Mouse (Mus musculus) C2C12 (cell line): ENCODE measurements at regions not wholly inside any gene's neighbourhood (a gene's known extent, or its start where the extent isn't known, plus 50 kb on each side); places are given as distances from the start of the nearest gene placed in this dataset.

ENCODE experiments used
- CEBPB ChIP-seq: IDR thresholded peaks from one replicate; pipeline ENCODE4 v1.6.1; 2011; ENCODE audit warnings: low read depth, mild to moderate bottlenecking, control low read depth, moderate library complexity
- CTCF ChIP-seq: IDR thresholded peaks from one replicate; pipeline ENCODE4 v1.5.1; 2011; ENCODE audit not compliant: control insufficient read depth, insufficient read depth, insufficient read length

GRCm38 (mm10) chr17:75772861-75773260 is 221.1 kb upstream of the Fam98a start:
- TF ChIP-seq CTCF, result no peak
- no peak for TF ChIP-seq CEBPB
